Mouse (Mus musculus): ENCODE results near the gene Cenps. TPM values are rescaled to one million over a fixed set of nuclear protein-coding genes. Genes with fewer than 3 reads are reported as not detected.

The Cenps gene
- total RNA-seq, 2 experiments from 2014 or later, result 26.1 to 32.4 TPM

GRCm38 (mm10) chr4:149159891-149160290 lies 22.5 kb upstream of the Cenps start:
- intact Hi-C loops (cut with DNase I), result no loop called here
- no peak for DNase-seq (ENCODE audit: extremely low spot score in 1 of 2, low spot score in 2 of 2)

- no peak for DNase-seq (ENCODE audit: extremely low spot score in 1 of 2, low spot score in 2 of 2)
- intact Hi-C loops (cut with DNase I), result no loop called here
Measured at GRCm38 (mm10) chr4:149159203-149159602, 21.8 kb upstream of the Cenps start.

GRCm38 (mm10) chr4:149157415-149157973 lies 20.1 kb upstream of the Cenps start:
- DNase-seq (ENCODE audit: extremely low spot score in 1 of 2, low spot score in 2 of 2), result no peak
- intact Hi-C loops (cut with DNase I), result no loop called here

GRCm38 (mm10) chr4:149155711-149156110 lies 18.3 kb upstream of the Cenps start:
- DNase-seq (ENCODE audit: extremely low spot score in 1 of 2, low spot score in 2 of 2), result no peak
- intact Hi-C loops (cut with DNase I), result no loop called here

- no peak for DNase-seq (ENCODE audit: extremely low spot score in 1 of 2, low spot score in 2 of 2)
- intact Hi-C loops (cut with DNase I), result no loop called here
Measured at GRCm38 (mm10) chr4:149154859-149155258, 17.4 kb upstream of the Cenps start.

- intact Hi-C loops (cut with DNase I), result no loop called here
- no peak for DNase-seq (ENCODE audit: extremely low spot score in 1 of 2, low spot score in 2 of 2)
Measured at GRCm38 (mm10) chr4:149150721-149151120, 13.3 kb upstream of the Cenps start.

- DNase-seq (ENCODE audit: extremely low spot score in 1 of 2, low spot score in 2 of 2), result no peak
- intact Hi-C loops (cut with DNase I), result no loop called here
Measured at GRCm38 (mm10) chr4:149150256-149150655, 12.8 kb upstream of the Cenps start.

GRCm38 (mm10) chr4:149149611-149150010 lies 12.2 kb upstream of the Cenps start:
- intact Hi-C loops (cut with DNase I), result loop anchor here (10.0 kb wide), 1 partner anchor 395 kb away; no protein-coding TSS in a partner anchor

GRCm38 (mm10) chr4:149149196-149149595 lies 11.8 kb upstream of the Cenps start:
- DNase-seq (ENCODE audit: extremely low spot score in 1 of 2, low spot score in 2 of 2), result no peak
- intact Hi-C loops (cut with DNase I), result loop anchor here (10.0 kb wide), 1 partner anchor 396 kb away; no protein-coding TSS in a partner anchor

More at GRCm38 (mm10) chr4:149149611-149150010, 12.2 kb upstream of the Cenps start:
- peak in 1 of 2 experiments; percentile 67 for DNase-seq (ENCODE audit: extremely low spot score in 1 of 2, low spot score in 2 of 2)

- DNase-seq (ENCODE audit: extremely low spot score in 1 of 2, low spot score in 2 of 2), result no peak
- intact Hi-C loops (cut with DNase I), result loop anchor here (10.0 kb wide), 1 partner anchor 397 kb away; no protein-coding TSS in a partner anchor
Measured at GRCm38 (mm10) chr4:149148084-149148483, 10.7 kb upstream of the Cenps start.

GRCm38 (mm10) chr4:149147528-149147927 lies 10.1 kb upstream of the Cenps start:
- DNase-seq (ENCODE audit: extremely low spot score in 1 of 2, low spot score in 2 of 2), result no peak
- intact Hi-C loops (cut with DNase I), result loop anchor here (10.0 kb wide), 1 partner anchor 397 kb away; no protein-coding TSS in a partner anchor

- intact Hi-C loops (cut with DNase I), result loop anchor here (10.0 kb wide), 1 partner anchor 400 kb away; no protein-coding TSS in a partner anchor
Measured at GRCm38 (mm10) chr4:149145151-149145550, 7.7 kb upstream of the Cenps start.

GRCm38 (mm10) chr4:149144459-149144858 lies 7.0 kb upstream of the Cenps start:
- DNase-seq (ENCODE audit: extremely low spot score in 1 of 2, low spot score in 2 of 2), result peak; percentile 78 to 82
- intact Hi-C loops (cut with DNase I), result loop anchor here (10.0 kb wide), 1 partner anchor 400 kb away; no protein-coding TSS in a partner anchor

More at GRCm38 (mm10) chr4:149145151-149145550, 7.7 kb upstream of the Cenps start:
- no peak for DNase-seq (ENCODE audit: extremely low spot score in 1 of 2, low spot score in 2 of 2)

- no peak for DNase-seq (ENCODE audit: extremely low spot score in 1 of 2, low spot score in 2 of 2)
- intact Hi-C loops (cut with DNase I), result loop anchor here (10.0 kb wide), 1 partner anchor 401 kb away; no protein-coding TSS in a partner anchor
Measured at GRCm38 (mm10) chr4:149143594-149143993, 6.2 kb upstream of the Cenps start.

- intact Hi-C loops (cut with DNase I), result no loop called here
- DNase-seq (ENCODE audit: extremely low spot score in 1 of 2, low spot score in 2 of 2), result no peak
Measured at GRCm38 (mm10) chr4:149138515-149138914, 1.1 kb upstream of the Cenps start.

- intact Hi-C loops (cut with DNase I), result no loop called here
- DNase-seq (ENCODE audit: extremely low spot score in 1 of 2, low spot score in 2 of 2), result no peak
Measured at GRCm38 (mm10) chr4:149136116-149136850, 1.1 kb downstream of the Cenps start.

- DNase-seq (ENCODE audit: extremely low spot score in 1 of 2, low spot score in 2 of 2), result no peak
- intact Hi-C loops (cut with DNase I), result no loop called here
Measured at GRCm38 (mm10) chr4:149133395-149133794, 4.0 kb downstream of the Cenps start.

GRCm38 (mm10) chr4:149131789-149132565 lies 5.5 kb downstream of the Cenps start:
- intact Hi-C loops (cut with DNase I), result no loop called here
- no peak for DNase-seq (ENCODE audit: extremely low spot score in 1 of 2, low spot score in 2 of 2)

- intact Hi-C loops (cut with DNase I), result no loop called here
- no peak for DNase-seq (ENCODE audit: extremely low spot score in 1 of 2, low spot score in 2 of 2)
Measured at GRCm38 (mm10) chr4:149131021-149131752, 6.2 kb downstream of the Cenps start.
